Mouse (Mus musculus): ENCODE data around the gene Faap100.
"Not testable (repeated sequence)": the region's sequence is repeated elsewhere in the genome, so short reads cannot be mapped to it uniquely, and the experiment has no call there.

The Faap100 gene

DNA sequence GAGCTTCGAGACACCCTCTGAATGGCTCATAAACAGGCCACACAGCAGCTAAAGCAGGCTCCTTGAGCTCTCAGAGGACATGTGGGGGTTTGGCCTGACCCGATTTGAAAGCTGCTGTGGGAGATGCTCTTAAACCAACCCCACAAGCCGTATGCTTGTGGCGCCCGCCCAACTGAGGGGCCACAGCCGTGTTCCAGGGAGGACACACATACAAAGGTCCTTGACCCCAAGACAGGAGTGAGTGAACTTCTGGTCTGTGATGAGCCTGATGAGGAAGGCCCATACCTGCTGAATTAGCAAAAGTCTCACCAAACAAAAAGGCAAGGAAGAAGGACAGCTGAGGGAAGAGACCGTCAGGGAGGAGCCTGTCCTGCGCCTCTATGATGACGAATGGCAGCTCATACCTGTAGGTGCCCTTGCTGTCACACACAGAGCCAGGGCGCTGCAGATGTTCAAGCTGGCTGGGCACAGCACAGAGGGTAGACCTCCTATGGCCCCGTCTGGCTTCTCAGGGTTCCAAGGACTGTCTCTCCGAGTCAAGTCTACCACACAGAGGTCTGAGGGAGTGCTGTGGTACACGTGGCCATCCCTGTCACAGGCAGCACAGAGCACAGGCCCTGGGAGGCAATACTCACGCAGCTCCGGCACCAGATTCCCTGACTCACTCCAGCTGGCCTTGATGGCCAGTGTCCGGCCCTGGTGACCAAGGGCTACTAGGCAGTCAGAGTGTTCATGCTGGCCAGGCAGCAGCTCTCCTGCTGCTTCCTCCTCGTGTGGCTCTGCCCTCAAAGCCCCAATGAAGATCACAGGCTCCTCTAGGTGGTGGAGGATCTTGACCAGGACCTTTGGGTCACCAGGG is 2.0 kb downstream of the Faap100 start:
- no peak for DNase-seq (ENCODE audit: low spot score in 2 of 2)

DNA sequence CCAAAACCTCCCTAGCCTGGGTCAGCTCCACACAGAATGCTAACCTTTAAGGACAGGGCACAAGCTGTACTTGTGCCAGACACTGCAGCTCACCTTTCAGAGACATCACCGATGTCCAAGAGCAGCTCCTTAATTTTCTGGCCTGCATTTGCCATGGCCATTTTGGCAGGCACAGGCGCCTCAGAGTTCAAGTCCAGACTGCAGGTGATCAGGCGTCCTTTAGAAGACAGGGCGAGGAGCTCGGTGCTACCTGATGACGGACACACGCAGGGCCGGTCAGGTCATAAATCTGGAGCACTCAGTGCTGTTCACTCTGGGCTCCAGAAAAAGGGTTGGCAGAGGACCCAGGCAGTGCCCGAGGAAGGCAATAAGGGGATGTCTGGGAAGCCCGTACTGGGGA is 3.2 kb downstream of the Faap100 start:
- no peak for DNase-seq (ENCODE audit: low spot score in 2 of 2)

DNA sequence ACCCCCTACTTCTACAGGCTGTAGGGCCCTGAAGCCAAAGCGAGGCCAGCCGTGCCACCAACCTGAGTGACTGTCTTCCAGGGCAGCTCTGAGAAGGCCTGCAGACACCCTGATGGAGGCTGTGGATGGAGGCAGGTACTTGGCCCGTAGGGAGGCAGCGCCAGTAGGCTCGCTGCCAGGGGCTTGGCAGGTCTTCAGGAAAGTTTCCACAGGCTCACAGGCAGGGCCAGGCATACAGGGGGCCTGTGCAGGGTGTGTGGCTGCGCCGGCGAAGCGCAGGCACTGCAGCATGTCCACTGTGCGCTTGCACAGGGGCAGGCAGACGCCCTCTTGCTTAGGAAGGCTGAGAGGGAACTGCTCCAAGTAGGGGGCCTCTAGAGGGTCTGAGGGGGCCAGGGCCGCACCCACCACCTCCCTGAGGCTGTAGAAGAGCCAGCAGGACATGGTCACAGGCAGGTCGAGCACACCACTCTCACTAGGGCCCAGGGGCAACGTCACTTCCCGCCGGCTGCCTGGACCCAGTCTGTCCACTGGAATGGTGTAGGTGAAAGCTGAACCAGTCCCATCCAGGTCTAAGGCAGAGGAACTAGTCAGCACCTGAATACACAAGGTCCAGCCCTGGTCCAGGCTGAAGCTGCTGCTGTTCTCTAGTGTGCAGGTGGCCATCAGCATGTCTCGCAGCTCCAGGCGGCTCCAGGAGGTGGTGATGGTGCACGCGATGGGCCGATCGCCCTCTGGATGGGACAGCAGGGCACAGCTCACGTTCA is 4.6 kb downstream of the Faap100 start:
- no peak for DNase-seq (ENCODE audit: low spot score in 2 of 2)

DNA sequence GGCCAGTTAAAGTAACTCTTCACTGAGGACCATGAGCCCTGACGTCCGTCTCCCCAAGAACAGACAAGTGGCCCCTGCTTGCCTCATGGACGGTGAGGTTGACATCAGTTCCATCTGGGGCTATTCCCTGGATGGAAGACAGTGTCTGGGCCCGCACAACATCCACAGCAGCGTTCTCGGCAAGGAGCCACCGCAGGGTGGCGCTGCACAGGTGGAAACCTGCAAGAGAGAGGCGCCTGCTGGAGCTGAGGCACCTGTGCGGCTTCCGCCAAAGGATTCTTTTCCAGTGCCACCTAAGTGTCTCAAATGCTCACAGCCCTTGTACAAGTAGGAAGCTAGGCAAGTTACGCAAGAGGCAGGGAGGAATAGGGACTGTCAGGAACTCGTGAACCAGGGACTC is 5.5 kb downstream of the Faap100 start:
- no peak for DNase-seq (ENCODE audit: low spot score in 2 of 2)

DNA sequence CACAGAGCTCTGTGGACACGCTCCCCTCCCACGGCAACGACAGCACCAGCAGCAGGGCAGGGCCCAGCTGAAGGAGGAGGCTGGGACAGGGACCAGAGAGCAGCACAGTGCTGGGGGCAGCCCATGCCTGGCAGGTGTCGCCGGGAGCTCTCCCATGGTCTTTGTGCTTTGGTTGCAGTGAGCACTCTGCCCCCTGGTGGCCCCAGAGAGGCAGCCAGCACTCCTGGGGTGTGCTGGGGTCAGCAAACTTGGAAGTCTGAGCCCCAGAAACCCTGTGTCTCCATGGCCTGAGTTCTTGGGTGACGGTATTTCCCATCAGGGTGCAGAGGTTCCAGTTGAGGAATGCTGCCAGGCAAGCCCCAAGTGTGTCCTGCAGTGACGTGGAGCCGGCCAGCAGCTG is 8.9 kb downstream of the Faap100 start:
- peak; percentile 57 to 78 for DNase-seq (ENCODE audit: low spot score in 2 of 2)

DNA sequence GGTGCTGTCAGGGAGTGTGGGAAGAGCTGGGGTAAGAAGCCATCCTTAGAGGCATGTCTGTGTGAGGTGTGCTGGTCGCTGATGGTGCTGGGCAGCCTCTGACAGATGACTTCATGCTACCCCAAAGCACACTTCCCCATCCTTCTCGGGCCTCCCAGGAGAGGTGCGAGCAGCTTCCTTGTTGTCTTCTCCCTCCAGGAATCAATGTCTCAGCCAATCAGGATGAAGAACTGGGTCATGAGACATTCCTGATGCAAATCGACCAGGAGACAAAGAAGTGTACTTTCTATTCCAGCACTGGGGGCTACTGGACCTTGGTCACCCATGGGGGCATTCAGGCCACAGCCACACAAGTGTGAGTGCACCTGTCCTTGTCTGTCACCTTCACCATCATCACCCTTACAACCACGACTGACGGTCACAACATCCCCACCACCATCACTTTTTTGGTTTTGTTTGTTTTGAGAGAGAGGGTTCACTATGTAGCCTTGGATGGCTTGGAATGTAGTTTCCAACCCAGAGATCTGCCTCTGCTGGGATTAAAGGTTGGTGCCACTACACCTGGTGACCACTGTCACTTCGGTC is 12.0 kb downstream of the Faap100 start:
- no peak for DNase-seq (ENCODE audit: low spot score in 2 of 2)

DNA sequence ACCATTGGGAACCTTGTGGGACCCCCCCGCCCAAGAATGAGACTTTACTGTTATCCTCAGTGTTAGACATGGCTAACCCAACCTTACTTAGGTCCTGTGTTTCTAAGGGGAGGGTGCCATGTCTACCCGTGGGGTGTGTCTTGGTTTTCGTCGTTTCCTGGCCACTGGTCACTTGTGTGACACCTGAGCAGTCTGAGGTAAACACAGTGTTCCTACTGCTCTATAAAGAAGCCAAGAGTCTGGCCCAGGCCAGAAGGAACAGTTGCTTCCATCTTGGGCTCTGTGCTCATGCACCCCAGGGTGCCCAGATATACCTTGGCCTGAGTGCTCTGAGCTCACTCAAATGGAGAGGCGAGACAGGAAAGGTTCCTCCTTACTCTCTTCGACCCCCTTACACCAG is 15.7 kb downstream of the Faap100 start:
- no peak for DNase-seq (ENCODE audit: low spot score in 2 of 2)

DNA sequence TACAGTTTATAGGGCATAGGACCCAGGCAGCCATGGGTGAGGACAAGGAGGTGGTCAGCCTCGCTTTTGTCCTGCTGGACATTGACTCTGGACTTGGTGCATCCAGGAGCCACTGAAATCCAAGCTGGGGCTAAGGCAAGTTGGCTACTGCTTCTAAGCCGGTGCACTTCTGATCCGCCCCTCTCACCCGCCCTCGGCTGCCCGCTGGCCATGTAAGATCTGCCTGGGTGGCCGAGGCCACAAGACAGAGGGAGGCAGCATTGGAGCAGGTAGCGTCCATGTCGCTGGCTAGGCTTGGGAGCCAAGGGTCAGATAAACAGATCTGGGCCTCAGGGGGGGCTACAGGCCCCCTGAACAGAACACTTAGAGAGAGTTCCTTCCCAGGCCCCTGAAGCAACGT is 17.3 kb downstream of the Faap100 start, which contains the start of gene Fscn2:
Fscn2 (plus strand) TSS at position 240 of the 400 bp plus-strand sequence.
- no peak for DNase-seq (ENCODE audit: low spot score in 2 of 2)

DNA sequence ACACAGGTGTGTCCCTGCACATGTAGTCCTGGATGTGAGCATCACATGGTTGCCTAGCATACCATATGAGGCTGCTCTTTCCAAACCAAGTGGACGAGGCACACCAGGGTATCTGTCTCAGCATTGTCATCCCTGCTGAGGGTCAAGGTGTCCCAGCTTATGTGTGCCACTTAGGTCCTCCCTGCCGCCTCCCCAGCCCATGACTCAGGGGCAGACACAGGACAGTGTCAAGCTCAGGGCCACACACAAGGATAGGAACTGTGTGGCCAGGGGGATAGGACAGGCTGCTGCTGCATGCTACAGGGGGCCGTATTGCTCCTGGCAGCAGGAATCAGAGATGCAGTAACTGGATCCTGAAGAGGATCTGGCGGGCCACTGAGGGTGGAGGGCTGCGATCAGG is 17.8 kb downstream of the Faap100 start:
- no peak for DNase-seq (ENCODE audit: low spot score in 2 of 2)

DNA sequence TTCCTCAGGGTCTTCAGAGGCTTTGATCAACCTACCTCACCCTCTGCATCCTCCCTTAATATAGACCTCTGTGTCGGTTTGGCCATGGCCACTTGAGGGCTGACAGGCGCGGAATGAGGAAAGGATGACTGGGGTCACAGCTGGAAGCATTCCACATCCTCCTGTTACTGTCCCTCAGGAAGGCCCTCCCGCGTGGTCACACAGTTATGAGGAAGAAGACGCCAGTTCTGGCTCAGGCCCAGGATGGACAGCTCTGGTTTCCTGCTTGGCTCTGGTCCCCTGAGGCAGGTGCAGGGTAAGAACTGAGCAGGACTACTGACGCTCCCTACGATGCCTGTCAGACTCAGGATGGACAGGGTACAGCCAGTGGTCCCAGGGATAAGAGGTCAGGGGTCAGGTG is 18.5 kb downstream of the Faap100 start:
- DNase-seq (ENCODE audit: low spot score in 2 of 2) = no peak

DNA sequence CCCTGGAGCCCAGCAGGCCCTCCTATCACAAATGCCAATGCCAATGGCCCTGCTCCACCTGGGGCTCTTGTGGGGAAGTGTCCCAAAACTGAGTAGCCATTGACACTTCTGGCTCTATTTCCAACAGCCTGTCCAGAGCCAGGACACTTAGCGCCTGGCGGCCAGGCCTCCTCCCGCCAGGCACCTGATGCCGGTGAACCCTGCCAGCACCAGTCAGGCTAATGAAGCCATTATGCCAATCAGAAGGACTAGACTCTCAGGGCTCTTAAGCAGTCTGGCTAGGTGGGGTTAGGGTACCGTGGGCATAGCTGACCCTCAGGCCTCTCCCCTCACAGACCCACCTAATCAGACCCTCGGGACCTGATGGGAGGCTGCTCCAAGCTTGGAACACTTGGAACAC is 19.2 kb downstream of the Faap100 start:
- no peak for DNase-seq (ENCODE audit: low spot score in 2 of 2)

DNA sequence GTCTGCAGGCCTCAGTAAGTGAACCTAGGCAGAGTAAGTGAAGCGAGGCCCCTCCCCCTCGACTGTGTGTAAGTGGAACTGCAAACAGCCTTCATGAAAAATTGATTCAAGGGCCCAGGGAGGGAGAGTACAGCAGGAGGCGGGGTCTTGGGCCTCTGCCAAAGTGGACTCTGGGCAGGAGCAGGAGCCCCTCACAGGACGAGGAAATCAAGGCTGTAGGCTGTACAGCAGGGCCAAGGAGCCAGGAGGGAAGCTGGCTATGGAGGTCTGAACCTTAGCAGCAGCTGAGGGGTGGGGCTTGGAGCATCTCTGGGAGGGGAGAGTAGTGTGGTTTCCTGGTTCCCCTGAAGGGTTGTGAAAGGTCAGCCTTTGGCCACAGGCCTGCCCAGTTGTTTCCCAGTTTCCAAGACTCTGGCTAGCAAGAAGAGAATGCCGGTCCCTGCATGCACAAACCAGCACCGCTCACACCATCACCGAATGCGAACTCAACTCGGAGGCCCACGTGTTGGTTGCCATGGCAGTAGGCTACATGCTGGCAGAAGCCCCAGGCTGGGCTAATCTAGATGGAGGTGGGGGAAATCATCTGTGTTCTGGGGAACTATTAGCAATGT is 20.7 kb downstream of the Faap100 start:
- DNase-seq (ENCODE audit: low spot score in 2 of 2) = no peak

DNA sequence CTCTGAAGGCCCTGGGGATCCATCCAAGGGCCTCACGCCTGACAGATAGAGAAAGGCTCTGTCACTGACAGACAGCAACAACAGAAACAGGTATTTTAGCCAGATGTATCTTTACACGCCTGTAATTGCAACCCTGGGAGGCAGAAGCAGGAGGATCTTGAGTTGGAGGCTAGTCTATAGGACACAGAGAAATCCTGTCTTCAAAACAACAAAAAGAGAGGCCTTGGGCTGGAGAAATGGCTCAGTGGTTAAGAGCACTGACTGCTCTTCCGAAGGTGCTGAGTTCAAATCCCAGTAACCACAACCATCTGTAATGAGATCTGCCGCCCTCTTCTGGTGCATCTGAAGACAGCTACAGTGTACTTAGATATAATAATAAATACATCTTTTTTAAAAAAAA is 21.7 kb downstream of the Faap100 start:
- DNase-seq (ENCODE audit: low spot score in 2 of 2) = no peak

DNA sequence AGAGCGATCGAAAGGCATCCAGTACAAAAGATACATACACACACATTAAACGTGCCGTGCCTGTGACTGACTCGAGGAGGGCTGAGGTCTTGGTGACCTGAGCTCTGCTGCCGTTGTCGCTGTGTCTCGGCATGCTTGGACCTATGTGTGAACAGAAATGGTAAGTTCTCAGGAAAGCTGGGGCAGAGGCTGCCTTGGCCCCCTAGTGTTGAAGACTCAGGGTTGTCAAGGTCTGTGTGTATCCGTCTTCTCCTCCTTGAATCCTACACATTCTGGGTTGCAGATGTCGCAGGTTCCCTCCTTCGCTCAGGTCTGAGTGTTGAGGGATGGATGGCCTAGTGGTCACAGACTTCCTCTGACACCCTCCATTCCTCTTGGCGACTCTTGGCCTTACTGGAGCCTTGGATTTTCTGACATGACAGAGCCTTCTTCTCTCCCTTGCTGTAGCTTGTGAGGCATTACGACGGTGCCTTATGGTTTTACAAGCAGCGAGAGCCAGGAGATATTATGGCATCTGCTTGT is 22.2 kb downstream of the Faap100 start:
- no peak for DNase-seq (ENCODE audit: low spot score in 2 of 2)

DNA sequence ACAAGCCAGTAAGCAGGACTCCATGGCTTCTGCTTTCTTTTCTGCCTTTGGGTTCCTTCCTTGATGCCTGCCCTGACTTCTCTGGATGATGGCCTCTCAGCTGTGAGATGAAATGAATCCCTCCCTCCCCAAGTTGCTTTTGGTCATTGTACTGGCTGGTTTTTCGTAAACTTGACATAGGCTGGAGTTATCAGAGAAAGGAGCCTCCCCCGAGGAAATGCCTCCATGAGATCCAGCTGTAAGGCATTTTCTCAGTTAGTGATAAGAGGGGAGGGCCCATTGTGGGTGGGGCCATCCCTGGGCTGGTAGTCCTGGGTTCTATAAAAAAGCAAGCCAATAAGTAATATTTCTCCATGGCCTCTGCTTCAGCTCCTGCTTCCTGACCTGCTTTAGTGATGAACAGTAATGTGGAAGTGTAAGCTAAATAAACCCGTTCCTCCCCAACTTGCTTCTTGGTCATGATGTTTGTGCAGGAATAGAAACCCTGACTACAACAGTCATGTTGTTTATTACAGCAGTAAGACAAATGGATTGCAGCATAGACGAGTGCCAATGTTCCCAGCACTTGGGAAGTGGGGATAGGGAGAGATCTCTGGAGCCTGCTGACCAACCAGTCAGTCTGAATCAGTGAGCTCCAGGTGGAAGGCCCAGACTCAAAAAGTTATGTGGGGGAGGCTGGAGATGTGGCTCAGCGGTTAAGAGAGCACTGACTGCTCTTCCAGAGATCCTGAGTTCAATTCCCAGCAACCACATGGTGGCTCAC is 23.1 kb downstream of the Faap100 start:
- DNase-seq (ENCODE audit: low spot score in 2 of 2) = peak in 1 of 2 experiments; percentile 24

DNA sequence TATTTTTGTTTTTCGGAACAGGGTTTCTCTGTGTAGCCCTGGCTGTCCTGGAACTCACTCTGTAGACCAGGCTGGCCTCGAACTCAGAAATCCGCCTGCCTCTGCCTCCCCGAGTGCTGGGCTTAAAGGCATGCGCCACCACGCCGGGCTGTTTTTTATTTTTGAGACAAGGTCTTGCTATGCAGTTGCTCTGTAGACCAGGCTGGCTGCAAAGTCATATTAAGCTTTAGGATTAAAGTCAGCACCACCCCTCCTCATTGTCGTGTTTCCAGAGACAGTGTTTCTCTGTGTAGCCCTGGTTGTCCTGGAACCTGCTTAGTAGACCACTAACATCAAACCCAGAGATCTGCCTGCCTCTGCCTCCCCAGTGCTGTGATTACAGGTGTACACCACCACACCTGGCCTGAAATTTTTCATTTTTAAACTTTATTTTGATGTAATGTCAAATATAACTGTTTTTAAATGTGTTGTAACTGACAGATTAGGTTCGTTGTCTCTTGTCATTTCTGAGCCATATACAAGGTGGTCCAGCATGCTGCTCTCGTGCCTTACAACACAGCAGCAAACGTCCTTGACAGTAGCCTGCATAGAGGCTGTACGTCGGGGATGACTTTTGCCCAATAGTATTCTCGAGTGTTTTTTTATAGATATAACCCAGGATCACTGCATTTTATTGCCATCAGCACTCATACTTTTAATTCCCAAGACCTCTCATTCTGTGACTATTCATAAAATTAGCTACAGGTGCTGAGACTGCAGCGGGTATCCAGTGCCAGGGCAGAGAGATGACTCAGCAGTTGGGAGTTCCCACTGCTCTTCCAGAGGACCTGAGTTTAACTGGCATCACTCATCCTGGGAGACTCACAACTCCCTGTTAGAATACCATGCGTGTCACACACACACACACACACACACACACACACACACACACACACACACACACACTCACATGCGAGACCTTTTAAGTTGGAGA is 24.0 kb downstream of the Faap100 start:
- peak in 1 of 2 experiments; percentile 33 for DNase-seq (ENCODE audit: low spot score in 2 of 2)

DNA sequence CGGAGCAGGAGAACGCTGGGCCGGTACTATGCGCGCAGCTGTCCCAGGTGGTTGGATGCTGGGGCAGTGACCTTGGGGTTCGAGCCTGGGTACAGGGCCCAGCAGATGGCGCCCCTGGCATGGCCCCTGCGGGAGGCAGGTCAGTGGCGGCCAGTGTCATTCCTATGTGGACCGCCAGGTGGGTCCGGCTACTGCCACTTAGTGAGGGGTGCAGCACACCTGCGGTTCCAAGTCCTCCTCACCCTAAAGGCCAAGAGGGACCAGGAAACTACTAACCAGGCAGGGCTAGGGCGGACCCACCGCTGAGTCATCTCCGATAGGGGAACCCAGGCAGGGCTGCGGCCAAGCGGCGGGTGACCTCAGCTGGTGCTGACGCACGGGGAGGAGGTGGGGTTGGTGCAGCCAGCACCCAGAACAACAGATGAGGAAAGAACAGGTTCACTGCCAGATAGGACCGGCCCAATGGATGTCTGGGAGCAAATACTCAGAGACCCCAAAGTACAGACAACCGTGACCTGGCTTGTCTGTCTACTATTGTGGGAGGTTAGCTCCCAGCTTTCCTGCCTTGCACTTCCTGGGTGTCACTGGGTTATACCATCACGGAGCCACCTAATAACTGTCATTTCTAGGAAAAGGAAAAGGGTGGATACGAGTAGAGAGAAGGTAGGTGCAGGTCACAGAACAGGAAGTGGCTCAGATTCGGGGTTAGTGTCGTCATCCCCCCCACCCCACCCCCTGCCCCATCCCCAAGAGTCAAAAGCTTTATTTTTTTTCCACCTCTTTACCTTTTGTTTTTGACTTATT is 24.9 kb downstream of the Faap100 start:
- peak; percentile 92 to 93 for DNase-seq (ENCODE audit: low spot score in 2 of 2)

DNA sequence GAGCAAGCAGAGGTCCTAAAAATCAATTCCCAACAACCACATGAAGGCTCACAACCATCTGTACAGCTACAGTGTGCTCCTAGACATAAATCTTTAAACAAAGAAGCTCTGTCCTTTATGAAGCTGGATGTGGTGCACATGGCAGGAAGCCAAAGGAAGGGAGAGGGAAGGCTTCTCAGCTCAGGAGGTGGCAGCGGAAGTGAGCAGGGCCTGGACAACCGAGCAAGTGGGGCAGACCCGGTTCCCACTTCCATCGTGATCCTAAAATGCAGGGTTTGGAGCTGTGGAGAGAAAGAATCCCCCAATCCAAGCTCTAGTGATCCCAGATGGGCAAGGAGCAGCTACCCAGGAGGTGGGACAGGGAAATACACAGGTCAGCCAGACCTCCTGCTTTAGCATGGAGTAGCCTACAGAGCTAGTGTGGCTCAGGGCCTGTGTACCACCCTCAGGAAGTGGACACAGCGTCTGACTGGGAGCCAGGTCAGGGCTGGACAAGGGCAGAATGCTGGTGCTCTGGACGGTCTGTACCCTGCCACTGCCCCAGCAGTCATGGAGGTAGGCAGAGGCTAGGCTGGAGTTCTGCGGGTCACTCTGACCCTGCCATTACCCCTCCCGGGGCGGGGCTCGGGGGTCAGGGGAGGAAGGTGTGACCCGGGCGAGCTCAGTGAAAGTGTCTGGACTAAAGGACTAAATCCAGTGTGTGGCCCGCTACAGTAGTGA is 25.8 kb downstream of the Faap100 start:
- peak in 1 of 2 experiments; percentile 27 for DNase-seq (ENCODE audit: low spot score in 2 of 2)

DNA sequence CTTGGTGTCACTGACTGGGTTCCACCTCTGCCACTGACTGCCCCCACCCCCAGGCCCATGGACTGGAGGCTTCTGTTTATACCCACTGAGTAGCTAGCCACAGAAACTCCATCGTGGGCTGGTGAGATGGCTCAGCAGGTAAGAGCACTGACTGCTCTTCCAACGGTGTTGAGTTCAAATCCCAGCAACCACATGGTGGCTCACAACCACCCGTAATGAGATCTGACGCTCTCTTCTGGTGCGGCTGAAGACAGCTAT is 26.5 kb downstream of the Faap100 start:
- DNase-seq (ENCODE audit: low spot score in 2 of 2) = not testable (repeated sequence)

Measured in spleen, postnatal 10 days (tissue).